Mouse (Mus musculus): ENCODE measurements around the gene Hist1h3b.
"Not testable (repeated sequence)": the region's sequence is repeated elsewhere in the genome, so short reads cannot be mapped to it uniquely, and the experiment has no call there.

Hist1h3b gene

GRCm38 (mm10) chr13:23757211-23757773, 5.2 kb downstream of the Hist1h3b start:
- no peak for DNase-seq

- DNase-seq = no peak
These were observed 5.9 kb downstream of the Hist1h3b start for GRCm38 (mm10) chr13:23757921-23758320.

DNA sequence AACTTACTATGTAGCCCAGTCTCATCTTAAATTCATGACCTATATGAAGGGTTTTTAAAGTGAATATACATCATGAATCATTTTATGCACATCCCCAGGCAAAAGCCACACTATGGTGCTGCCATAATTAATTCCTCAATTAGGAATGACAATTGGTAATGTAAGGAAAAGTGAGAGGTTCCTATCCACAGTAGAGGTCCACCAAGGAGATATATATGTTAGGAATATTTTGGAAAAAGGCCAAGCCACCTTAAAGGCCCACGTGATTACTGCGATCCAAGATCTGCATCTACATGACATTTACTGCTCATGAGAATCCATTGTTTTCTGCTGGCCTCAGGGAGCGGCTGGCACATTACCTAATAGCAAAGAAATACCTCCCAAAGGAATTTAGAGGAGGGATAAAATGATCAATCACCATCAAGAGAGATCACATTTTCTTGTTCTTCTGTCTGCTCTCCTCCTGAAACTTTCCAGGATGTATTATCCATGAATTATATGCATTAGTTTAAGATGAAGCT, 7.2 kb downstream of the Hist1h3b start:
- no peak for DNase-seq

GRCm38 (mm10) chr13:23759916-23760239, 7.8 kb downstream of the Hist1h3b start:
- no peak for DNase-seq

GRCm38 (mm10) chr13:23760240-23760971, 8.3 kb downstream of the Hist1h3b start:
- no peak for DNase-seq

GRCm38 (mm10) chr13:23760972-23761864, 9.2 kb downstream of the Hist1h3b start, which contains the start of gene Hist1h4a:
Gene Hist1h4a, minus strand, starts transcription at chr13:23761230.
- peak; percentile 96 to 98 for DNase-seq

GRCm38 (mm10) chr13:23761871-23762821, 10.1 kb downstream of the Hist1h3b start, which contains the start of gene Hist1h3a:
Gene Hist1h3a, minus strand, starts transcription at chr13:23762386.
- DNase-seq = peak; percentile 34 to 42

- no peak for DNase-seq
These were observed 11.1 kb downstream of the Hist1h3b start for GRCm38 (mm10) chr13:23763242-23763585.

GRCm38 (mm10) chr13:23763586-23764323, 11.7 kb downstream of the Hist1h3b start, which contains the start of gene Hist1h1a:
Gene Hist1h1a, plus strand, starts transcription at chr13:23763666.
- peak; percentile 79 to 82 for DNase-seq

- no peak for DNase-seq
These were observed 12.5 kb downstream of the Hist1h3b start for GRCm38 (mm10) chr13:23764324-23765171.

DNA sequence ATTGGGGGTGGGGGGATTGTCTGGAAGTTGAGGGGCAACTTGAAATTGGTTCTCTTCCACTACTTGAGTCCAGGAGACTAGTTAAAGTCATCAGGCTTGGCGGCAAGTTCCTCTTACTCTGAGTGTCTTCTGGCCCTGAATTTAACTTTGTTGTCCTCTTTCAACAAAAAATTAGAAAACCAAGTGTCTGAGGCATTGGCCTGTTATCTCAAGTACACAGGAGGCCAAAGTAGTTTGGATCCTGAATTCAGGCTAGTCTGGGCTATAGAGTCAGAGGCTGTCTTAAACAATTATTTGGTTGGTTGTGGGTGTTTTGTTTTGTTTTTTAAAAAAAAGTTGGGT, 13.1 kb downstream of the Hist1h3b start:
- DNase-seq = no peak

DNA sequence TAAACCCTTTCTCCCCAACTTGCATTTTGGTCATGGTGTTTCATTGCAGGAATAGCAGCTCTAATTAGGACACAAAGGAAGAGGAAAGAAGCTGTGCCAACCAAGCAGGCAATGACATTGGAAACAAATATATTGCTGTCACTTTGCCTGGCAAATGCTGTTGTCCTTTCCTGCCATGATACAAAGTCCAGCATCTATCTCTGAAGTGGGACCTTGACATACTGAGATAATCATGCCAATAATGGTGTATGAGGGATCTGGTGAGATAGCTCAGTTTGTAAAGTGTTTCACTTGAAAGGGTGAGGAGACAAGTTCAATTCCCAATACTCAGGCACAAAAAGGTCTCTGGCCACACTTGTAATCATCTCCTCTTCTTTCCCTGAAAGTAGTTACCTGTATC, 14.7 kb downstream of the Hist1h3b start:
- DNase-seq = no peak

DNA sequence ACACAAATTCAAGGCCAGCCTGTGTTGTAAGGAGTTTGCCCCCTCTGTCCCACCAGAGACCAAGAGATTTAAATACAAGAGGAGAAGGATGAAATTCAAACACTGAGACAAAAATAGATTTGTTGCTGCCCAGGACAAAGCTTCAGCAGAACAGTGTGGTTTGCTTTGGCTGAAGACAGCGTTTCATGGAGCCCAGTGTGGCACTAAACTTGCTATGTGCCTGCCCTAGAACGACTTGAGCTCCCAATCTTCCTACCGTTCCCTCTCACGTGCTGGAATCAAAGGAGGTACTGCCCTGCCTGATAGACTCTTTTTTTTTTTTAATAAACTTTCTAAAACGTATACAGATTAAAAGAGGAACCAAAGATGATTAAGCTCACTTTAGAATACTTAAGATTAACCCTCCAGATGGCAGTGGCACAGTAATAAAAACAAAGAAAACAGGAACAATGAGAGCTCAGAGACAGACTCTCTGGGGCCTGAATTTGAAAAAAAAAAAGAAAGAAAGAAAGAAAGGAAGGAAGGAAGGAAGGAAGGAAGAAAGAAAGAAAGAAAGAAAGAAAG, 16.8 kb downstream of the Hist1h3b start:
- no peak for DNase-seq

DNA sequence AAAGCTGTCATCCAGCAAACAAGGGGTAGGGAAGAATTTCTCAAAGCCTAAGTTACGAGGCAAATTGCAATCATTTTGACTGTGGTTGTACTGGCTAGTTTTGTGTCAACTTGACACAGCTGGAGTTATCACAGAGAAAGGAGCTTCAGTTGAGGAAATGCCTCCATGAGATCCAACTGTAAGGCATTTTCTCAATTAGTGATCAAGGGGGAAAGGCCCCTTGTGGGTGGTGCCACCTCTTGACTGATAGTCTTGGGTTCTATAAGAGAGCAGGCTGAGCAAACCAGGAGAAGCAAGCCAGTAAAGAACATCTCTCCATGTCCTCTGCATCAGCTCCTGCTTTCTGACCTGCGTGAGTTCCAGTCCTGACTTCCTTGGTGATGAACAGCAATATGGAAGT, 17.5 kb downstream of the Hist1h3b start, which contains the start of gene Trim38:
Trim38 (plus strand) TSS at position 301 of the 400 bp plus-strand sequence.
- not testable (repeated sequence) for DNase-seq

DNA sequence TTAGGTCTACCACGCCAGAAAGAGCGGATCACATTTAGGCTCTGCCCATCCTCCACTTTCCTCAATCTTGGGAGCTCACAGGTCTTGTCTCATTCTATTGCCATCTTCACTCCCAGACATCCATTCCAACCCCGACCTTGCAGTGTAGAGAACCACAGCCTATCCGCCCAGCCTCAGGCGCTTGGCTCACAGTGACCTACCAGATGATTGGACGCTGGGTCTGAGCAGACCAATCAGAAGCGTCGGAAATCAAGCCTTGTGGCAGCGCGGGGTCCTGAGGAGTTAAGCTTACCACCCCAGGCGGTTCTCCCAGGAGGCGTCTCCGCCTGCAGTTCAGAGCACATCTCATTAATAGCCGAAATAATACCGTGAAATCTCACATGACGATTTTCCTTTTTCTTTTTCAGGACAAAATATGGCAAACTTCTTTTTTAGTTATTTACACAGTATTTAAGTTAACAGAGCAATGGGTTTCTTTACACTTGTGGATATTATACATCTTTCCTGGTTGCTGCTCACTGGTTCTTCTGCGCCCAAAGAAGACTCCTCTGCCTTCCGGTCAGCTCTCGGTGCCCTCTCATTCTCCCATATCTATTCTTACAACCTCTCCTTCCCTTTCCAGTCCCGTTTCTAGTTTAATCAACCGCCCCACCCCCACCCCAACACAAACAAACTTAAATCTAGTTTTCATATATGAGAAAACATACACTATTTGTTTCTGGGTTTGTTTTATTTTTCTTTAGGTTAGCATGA, 20.7 kb downstream of the Hist1h3b start:
- peak in 1 of 2 experiments; percentile 8 for DNase-seq

- DNase-seq = no peak
These were observed 26.3 kb downstream of the Hist1h3b start for GRCm38 (mm10) chr13:23778339-23778738.

GRCm38 (mm10) chr13:23779025-23779424, 27.0 kb downstream of the Hist1h3b start:
- DNase-seq = no peak

GRCm38 (mm10) chr13:23792520-23792919, 40.5 kb downstream of the Hist1h3b start:
- peak; percentile 22 to 44 for DNase-seq

DNA sequence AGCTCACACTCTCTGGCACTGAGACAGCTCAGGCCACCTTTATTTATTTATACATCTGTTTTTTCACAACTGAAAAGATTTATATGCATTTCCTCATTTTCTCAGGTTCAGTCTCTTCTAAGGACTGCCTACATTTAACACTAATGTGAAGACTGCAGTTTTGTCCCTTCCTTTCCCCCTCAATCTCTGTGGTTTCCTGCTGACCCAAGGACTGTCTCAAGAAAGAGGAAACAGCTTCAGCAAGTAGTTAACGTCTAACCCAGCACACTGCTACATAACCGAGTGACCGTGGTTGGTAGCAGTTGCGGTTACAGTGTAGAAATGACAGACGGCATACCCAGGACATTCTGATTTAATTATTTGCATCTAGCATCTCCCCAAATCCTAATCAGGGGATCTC, 47.3 kb downstream of the Hist1h3b start:
- no peak for DNase-seq

All from lung, adult 18-20 months (tissue).